ENCODE assay signal across 18 mouse cellular contexts in genomic region chr10:117860361-117860760, GRCm38 (mm10). TPM values are rescaled to one million over a fixed set of nuclear protein-coding genes. Genes with fewer than 3 reads are reported as not detected.
DNase-seq lines count a peak whose midpoint lies in the region; ATAC-seq and TF ChIP-seq lines count a peak whose summit lies in the region.
"Had no signal": no experiment of that assay in that cellular context is flagged by ENCODE, and none has a peak within 500 bp of the region (broad histone marks: within the 10 kb centered on the region; RNA-seq: fewer than 3 reads in every experiment).

No protein-coding gene starts in this region.

- peak; percentile 17; the same call in 1 of the 2 replicates for ATAC-seq in liver, embryonic 15.5 days (ENCODE audit: insufficient read depth)
- ATAC-seq: forebrain, embryonic 15.5 days; intestine, embryonic 15.5 days; Patski had no signal

- peaks cover 8% of the 10 kb centered on the region for H3K4me1 ChIP-seq in bone marrow, adult 2 months (ENCODE audit: control insufficient read depth, insufficient read depth, low read length)
- H3K4me1 ChIP-seq in liver, embryonic 15.5 days (replicated peaks): peaks cover 15% of the 10 kb centered on the region
- H3K4me1 ChIP-seq: forebrain, embryonic 15.5 days; intestine, embryonic 15.5 days; kidney, embryonic 15.5 days had no signal

- no peak for TF ChIP-seq CTCF in left cerebral cortex, adult 2 months (IDR thresholded peaks at IDR 0.05)
- TF ChIP-seq CTCF in bone marrow, adult 2 months (IDR thresholded peaks at IDR 0.05; ENCODE audit: control insufficient read depth, insufficient read depth, low read length): no peak

- no peaks in the 10 kb centered on the region for H3K27me3 ChIP-seq in liver, embryonic 15.5 days
- H3K27me3 ChIP-seq: forebrain, embryonic 15.5 days; intestine, embryonic 15.5 days; kidney, embryonic 15.5 days; Patski had no signal

- DNase-seq in left cerebral cortex, adult 2 months (ENCODE audit: extremely low spot score in 1 of 2, low spot score in 2 of 2): no peak
- DNase-seq in left cerebral cortex, postnatal 10 days (ENCODE audit: extremely low spot score in 1 of 2, low spot score in 2 of 2): no peak
- DNase-seq in lung, postnatal 4 days: peak; percentile 25 to 32
- no peak for DNase-seq in cerebellum, adult 9-10 months
- no peak for DNase-seq in layer of hippocampus, postnatal 10 days (ENCODE audit: low spot score in 2 of 2)
- DNase-seq in testis, postnatal 14 days (ENCODE audit: low spot score): no peak
- DNase-seq: adrenal gland, postnatal 25 days; cerebellum, postnatal 14 days had no signal

- H3K27ac ChIP-seq in left cerebral cortex, adult 2 months: 0 out of 2 replicates have a peak overlapping the region, but pooled peaks have one; percentile 6
- H3K27ac ChIP-seq in bone marrow, adult 2 months (ENCODE audit: control insufficient read depth, insufficient read depth, low read depth, low read length, poor library complexity): peak overlapping the region; percentile 90
- peak overlapping the region; percentile 48 for H3K27ac ChIP-seq in liver, embryonic 15.5 days (replicated peaks)
- H3K27ac ChIP-seq: forebrain, embryonic 15.5 days; hindbrain, embryonic 14.5 days; intestine, embryonic 15.5 days; kidney, embryonic 15.5 days; midbrain, embryonic 10.5 days had no signal

- H3K4me2 ChIP-seq in liver, embryonic 15.5 days: peak overlapping the region; percentile 49; the same call in 1 of the 2 replicates
- H3K4me2 ChIP-seq: forebrain, embryonic 15.5 days; heart, embryonic 11.5 days; hindbrain, embryonic 14.5 days; intestine, embryonic 15.5 days; kidney, embryonic 15.5 days had no signal

- H3K36me3 ChIP-seq in liver, embryonic 15.5 days (replicated peaks): no peaks in the 10 kb centered on the region
- H3K36me3 ChIP-seq: forebrain, embryonic 15.5 days; intestine, embryonic 15.5 days; kidney, embryonic 15.5 days; midbrain, embryonic 10.5 days had no signal

- H3K4me3 ChIP-seq in left cerebral cortex, adult 2 months: no peak overlapping the region
- no peak overlapping the region for H3K4me3 ChIP-seq in bone marrow, adult 2 months (replicated peaks; ENCODE audit: control insufficient read depth, low read depth, low read length)
- no peak overlapping the region for H3K4me3 ChIP-seq in liver, embryonic 15.5 days (replicated peaks)
- H3K4me3 ChIP-seq: erythroblast, embryonic 14.5 days; forebrain, embryonic 15.5 days; intestine, embryonic 15.5 days; kidney, embryonic 15.5 days; midbrain, embryonic 10.5 days had no signal

- H3K9ac ChIP-seq in liver, embryonic 15.5 days: no peak overlapping the region
- H3K9ac ChIP-seq: forebrain, embryonic 15.5 days; hindbrain, embryonic 14.5 days; intestine, embryonic 15.5 days; kidney, embryonic 15.5 days had no signal

- no peak for TF ChIP-seq POLR2A in bone marrow, adult 2 months (IDR thresholded peaks at IDR 0.05; ENCODE audit: borderline replicate concordance, control insufficient read depth, low read depth, low read length)

- 32% methylated on average over 7 of the region's 7 CpGs for WGBS in bone marrow, adult 2 months
- WGBS in liver, embryonic 15.5 days (ENCODE audit: insufficient replicate concordance): 46% methylated on average over 7 of the region's 7 CpGs

- intact Hi-C loops in left cerebral cortex, adult 2 months (cut with DNase I): no loop called here
- intact Hi-C loops in left cerebral cortex, postnatal 10 days (cut with DNase I): no loop called here

- H3K9me3 ChIP-seq in liver, embryonic 15.5 days (replicated peaks): no peaks in the 10 kb centered on the region
- H3K9me3 ChIP-seq: forebrain, embryonic 15.5 days; intestine, embryonic 15.5 days; kidney, embryonic 15.5 days; midbrain, embryonic 10.5 days had no signal

RNA-seq across cellular contexts. Expression of gene Rap1b, which starts 14.5 kb away (rescaled TPM):
- total RNA-seq in left cerebral cortex, adult 2 months (2021): 10 to 100 TPM; 59.7 to 61.2 TPM
- total RNA-seq in left cerebral cortex, postnatal 10 days (2021): 10 to 100 TPM; 88.9 to 94.5 TPM
- 119 and 178 TPM in 2 replicates for polyA plus RNA-seq in bone marrow, adult 2 months (2011; ENCODE audit: insufficient read depth, insufficient read length, low replicate concordance, missing spikeins)
- 97.7 and 100 TPM in 2 replicates for polyA plus RNA-seq in liver, embryonic 15.5 days (2015; fragmentation: Nextera tagmentation; extraction: Ambion mirVana)
- 10 to 100 TPM; 97.5 to 99.8 TPM for total RNA-seq in layer of hippocampus, postnatal 10 days (2021)

Comparison
In these comparisons a context has a peak if more than half of its experiments do, and no peak if none do; other contexts are left out.
1. DNase-seq: peak in lung, postnatal 4 days (2 of 2); none in left cerebral cortex, adult 2 months (0 of 2), left cerebral cortex, postnatal 10 days (0 of 2), cerebellum, adult 9-10 months (single experiment), layer of hippocampus, postnatal 10 days (0 of 2) and testis, postnatal 14 days (single experiment).
2. H3K27ac ChIP-seq: peak in every context shown above with its lines; median percentile 90 in bone marrow, adult 2 months; 48 in liver, embryonic 15.5 days; 6 in left cerebral cortex, adult 2 months.